Mouse (Mus musculus): ENCODE results near the gene Arl6. TPM values are rescaled to one million over a fixed set of nuclear protein-coding genes. Genes with fewer than 3 reads are reported as not detected.

Gene Arl6
- polyA plus RNA-seq, 1 experiment from 2014 or later: 50.0 TPM

Other genes starting within 250 kb of the Arl6 start
- 0.11 TPM in 1 of 2 replicates, not detected in the other for gene Gabrr3, start 232.1 kb downstream of the Arl6 start, polyA plus RNA-seq (2014; fragmentation: Nextera tagmentation; extraction: Ambion mirVana)
- 25.9 and 26.7 TPM in 2 replicates for gene Riox2, start 167.6 kb downstream of the Arl6 start, polyA plus RNA-seq (2014; fragmentation: Nextera tagmentation; extraction: Ambion mirVana)
- gene Crybg3, start 38.4 kb downstream of the Arl6 start, polyA plus RNA-seq (2014; fragmentation: Nextera tagmentation; extraction: Ambion mirVana): 7.3 and 7.8 TPM in 2 replicates